Mouse (Mus musculus): ENCODE measurements around the gene Lrrc27. TPM values are rescaled to one million over a fixed set of nuclear protein-coding genes. Genes with fewer than 3 reads are reported as not detected.

Lrrc27 gene
- polyA plus RNA-seq, 1 experiment from 2014 or later: 3.6 TPM

- ATAC-seq: no peak
- Histone ChIP-seq H3K27me3 (replicated peaks; ENCODE audit: control insufficient read depth, insufficient read depth, low read length) (no peaks in the 10 kb centered on the region), H3K9ac (replicated peaks; ENCODE audit: low read depth, low read length) (no peak overlapping the region), H3K9me3 (ENCODE audit: control insufficient read depth, low read length) (no peaks in the 10 kb centered on the region), H3K4me1 (replicated peaks; ENCODE audit: control insufficient read depth, insufficient read depth, low read length) (peaks cover 6% of the 10 kb centered on the region), H3K4me2 (ENCODE audit: low read length) (no peak overlapping the region), H3K36me3 (ENCODE audit: control insufficient read depth, insufficient read depth) (no peaks in the 10 kb centered on the region), H3K27ac (ENCODE audit: low read length) (no peak overlapping the region), H3K4me3 (replicated peaks; ENCODE audit: low read length) (no peak overlapping the region)
- 83% methylated on average over 5 of the region's 5 CpGs for WGBS
These were observed 41.8 kb downstream of the Lrrc27 start for GRCm38 (mm10) chr7:139254626-139255025.

GRCm38 (mm10) chr7:139257752-139258542 is 45.2 kb downstream of the Lrrc27 start:
- WGBS: 80% methylated on average over 10 of the region's 10 CpGs
- no peak overlapping the region for H3K4me3 ChIP-seq (replicated peaks; ENCODE audit: low read length)
- no peaks in the 10 kb centered on the region for H3K9me3 ChIP-seq (ENCODE audit: control insufficient read depth, low read length)
- no peak for ATAC-seq
- no peak overlapping the region for H3K4me2 ChIP-seq (ENCODE audit: low read length)
- no peak overlapping the region for H3K27ac ChIP-seq (ENCODE audit: low read length)
- H3K4me1 ChIP-seq (replicated peaks; ENCODE audit: control insufficient read depth, insufficient read depth, low read length): no peaks in the 10 kb centered on the region
- H3K27me3 ChIP-seq (replicated peaks; ENCODE audit: control insufficient read depth, insufficient read depth, low read length): no peaks in the 10 kb centered on the region
- H3K36me3 ChIP-seq (ENCODE audit: control insufficient read depth, insufficient read depth): 0 out of 2 replicates have a peak, but pooled peaks cover 3% of the 10 kb centered on the region
- no peak overlapping the region for H3K9ac ChIP-seq (replicated peaks; ENCODE audit: low read depth, low read length)

GRCm38 (mm10) chr7:139264337-139264736 is 51.5 kb downstream of the Lrrc27 start:
- Histone ChIP-seq H3K9ac (replicated peaks; ENCODE audit: low read depth, low read length) (no peak overlapping the region), H3K4me3 (replicated peaks; ENCODE audit: low read length) (no peak overlapping the region), H3K27ac (ENCODE audit: low read length) (no peak overlapping the region), H3K9me3 (ENCODE audit: control insufficient read depth, low read length) (no peaks in the 10 kb centered on the region), H3K27me3 (replicated peaks; ENCODE audit: control insufficient read depth, insufficient read depth, low read length) (no peaks in the 10 kb centered on the region), H3K4me1 (replicated peaks; ENCODE audit: control insufficient read depth, insufficient read depth, low read length) (peaks cover 3% of the 10 kb centered on the region), H3K4me2 (ENCODE audit: low read length) (no peak overlapping the region), H3K36me3 (ENCODE audit: control insufficient read depth, insufficient read depth) (0 out of 2 replicates have a peak, but pooled peaks cover 3% of the 10 kb centered on the region)
- 21% methylated on average over 4 of the region's 4 CpGs for WGBS
- ATAC-seq: no peak

GRCm38 (mm10) chr7:139265634-139266033 is 52.8 kb downstream of the Lrrc27 start:
- Histone ChIP-seq H3K4me2 (ENCODE audit: low read length) (no peak overlapping the region), H3K27me3 (replicated peaks; ENCODE audit: control insufficient read depth, insufficient read depth, low read length) (no peaks in the 10 kb centered on the region), H3K4me3 (replicated peaks; ENCODE audit: low read length) (no peak overlapping the region), H3K9ac (replicated peaks; ENCODE audit: low read depth, low read length) (no peak overlapping the region), H3K4me1 (replicated peaks; ENCODE audit: control insufficient read depth, insufficient read depth, low read length) (peaks cover 3% of the 10 kb centered on the region), H3K27ac (ENCODE audit: low read length) (no peak overlapping the region), H3K36me3 (ENCODE audit: control insufficient read depth, insufficient read depth) (0 out of 2 replicates have a peak, but pooled peaks cover 3% of the 10 kb centered on the region), H3K9me3 (ENCODE audit: control insufficient read depth, low read length) (no peaks in the 10 kb centered on the region)
- 79% methylated on average over 6 of the region's 6 CpGs for WGBS
- no peak for ATAC-seq

- Histone ChIP-seq H3K36me3 (ENCODE audit: control insufficient read depth, insufficient read depth) (no peaks in the 10 kb centered on the region), H3K9ac (replicated peaks; ENCODE audit: low read depth, low read length) (no peak overlapping the region), H3K27ac (ENCODE audit: low read length) (no peak overlapping the region), H3K27me3 (replicated peaks; ENCODE audit: control insufficient read depth, insufficient read depth, low read length) (no peaks in the 10 kb centered on the region), H3K9me3 (ENCODE audit: control insufficient read depth, low read length) (no peaks in the 10 kb centered on the region), H3K4me2 (ENCODE audit: low read length) (no peak overlapping the region), H3K4me3 (replicated peaks; ENCODE audit: low read length) (no peak overlapping the region), H3K4me1 (replicated peaks; ENCODE audit: control insufficient read depth, insufficient read depth, low read length) (peaks cover 3% of the 10 kb centered on the region)
- WGBS: 67% methylated on average over 6 of the region's 6 CpGs
- no peak for ATAC-seq
These were observed 53.6 kb downstream of the Lrrc27 start for GRCm38 (mm10) chr7:139266431-139266830.

- Histone ChIP-seq H3K36me3 (ENCODE audit: control insufficient read depth, insufficient read depth) (no peaks in the 10 kb centered on the region), H3K4me2 (ENCODE audit: low read length) (no peak overlapping the region), H3K27ac (ENCODE audit: low read length) (no peak overlapping the region), H3K9ac (replicated peaks; ENCODE audit: low read depth, low read length) (no peak overlapping the region), H3K4me1 (replicated peaks; ENCODE audit: control insufficient read depth, insufficient read depth, low read length) (peaks cover 10% of the 10 kb centered on the region), H3K4me3 (replicated peaks; ENCODE audit: low read length) (no peak overlapping the region), H3K9me3 (ENCODE audit: control insufficient read depth, low read length) (no peaks in the 10 kb centered on the region), H3K27me3 (replicated peaks; ENCODE audit: control insufficient read depth, insufficient read depth, low read length) (no peaks in the 10 kb centered on the region)
- no peak for ATAC-seq
- WGBS: 73% methylated on average over 8 of the region's 8 CpGs
These were observed 54.4 kb downstream of the Lrrc27 start for GRCm38 (mm10) chr7:139266886-139267870.

GRCm38 (mm10) chr7:139270738-139271137 is 58.0 kb downstream of the Lrrc27 start:
- H3K36me3 ChIP-seq (ENCODE audit: control insufficient read depth, insufficient read depth): no peaks in the 10 kb centered on the region
- H3K9ac ChIP-seq (replicated peaks; ENCODE audit: low read depth, low read length): no peak overlapping the region
- no peaks in the 10 kb centered on the region for H3K27me3 ChIP-seq (replicated peaks; ENCODE audit: control insufficient read depth, insufficient read depth, low read length)
- H3K4me1 ChIP-seq (replicated peaks; ENCODE audit: control insufficient read depth, insufficient read depth, low read length): peaks cover 27% of the 10 kb centered on the region
- no peak overlapping the region for H3K27ac ChIP-seq (ENCODE audit: low read length)
- WGBS: 92% methylated on average over 1 of the region's 1 CpGs
- no peak for ATAC-seq
- H3K9me3 ChIP-seq (ENCODE audit: control insufficient read depth, low read length): no peaks in the 10 kb centered on the region
- no peak overlapping the region for H3K4me3 ChIP-seq (replicated peaks; ENCODE audit: low read length)
- H3K4me2 ChIP-seq (ENCODE audit: low read length): no peak overlapping the region

GRCm38 (mm10) chr7:139271871-139272270 is 59.1 kb downstream of the Lrrc27 start:
- WGBS: 58% methylated on average over 5 of the region's 5 CpGs
- Histone ChIP-seq H3K9ac (replicated peaks; ENCODE audit: low read depth, low read length) (no peak overlapping the region), H3K9me3 (ENCODE audit: control insufficient read depth, low read length) (no peaks in the 10 kb centered on the region), H3K27me3 (replicated peaks; ENCODE audit: control insufficient read depth, insufficient read depth, low read length) (no peaks in the 10 kb centered on the region), H3K4me3 (replicated peaks; ENCODE audit: low read length) (no peak overlapping the region), H3K36me3 (ENCODE audit: control insufficient read depth, insufficient read depth) (no peaks in the 10 kb centered on the region), H3K4me2 (ENCODE audit: low read length) (no peak overlapping the region), H3K4me1 (replicated peaks; ENCODE audit: control insufficient read depth, insufficient read depth, low read length) (peaks cover 31% of the 10 kb centered on the region), H3K27ac (ENCODE audit: low read length) (no peak overlapping the region)
- ATAC-seq: no peak
